Mouse (Mus musculus) midbrain, embryonic 10.5 days (tissue): Measurements from ENCODE around the gene Pcp4. TPM values are rescaled to one million over a fixed set of nuclear protein-coding genes. Genes with fewer than 3 reads are reported as not detected.

ENCODE experiments used
- DNase-seq: peaks from one replicate; pipeline ENCODE4 v3.0.0-alpha.2; 2017; ENCODE audit warnings: low spot score
- H3K27ac ChIP-seq: fragments of 300-500 bp; sonication (generic); replicated peaks from 2 replicates; pipeline ENCODE4 v1.5.1; 2016; ENCODE audit warnings: mild to moderate bottlenecking
- H3K27me3 ChIP-seq: fragments of 300-500 bp; sonication (generic); 2 replicates; pipeline ENCODE4 v1.6.1; 2016; ENCODE audit warnings: low read depth, mild to moderate bottlenecking; ENCODE audit not compliant: poor library complexity, severe bottlenecking
- H3K36me3 ChIP-seq: fragments of 300-500 bp; sonication (generic); 2 replicates; pipeline ENCODE4 v1.6.1; 2016; ENCODE audit warnings: mild to moderate bottlenecking, moderate library complexity
- H3K4me1 ChIP-seq: fragments of 300-500 bp; sonication (generic); 2 replicates; pipeline ENCODE4 v1.6.1; 2016
- H3K4me3 ChIP-seq: fragments of 300-500 bp; sonication (generic); 2 replicates; pipeline ENCODE4 v1.5.1; 2016; ENCODE audit warnings: mild to moderate bottlenecking, moderate library complexity
- H3K9me3 ChIP-seq: fragments of 300-500 bp; sonication (generic); replicated peaks from 2 replicates; pipeline ENCODE4 v1.6.1; 2016; ENCODE audit warnings: mild to moderate bottlenecking
- WGBS: fragments of 180-500 bp; shearing (Covaris S2); methylation state at CpG from one replicate; pipeline ENCODE4 v1.1.7; 2016; 5-methylcytosine and 5-hydroxymethylcytosine counted together
- polyA plus RNA-seq: library from polyadenylated mRNA; unstranded; fragments of >200 nt; fragmentation: Nextera tagmentation; extraction: Ambion mirVana; gene quantifications from 2 replicates; pipeline ENCODE4 v1.2.1, GENCODE M21; 2016

Pcp4 gene
- polyA plus RNA-seq, 1 experiment from 2014 or later: 0.99 TPM

- no peak overlapping the region for H3K27ac ChIP-seq
- H3K4me3 ChIP-seq: no peak overlapping the region
- H3K27me3 ChIP-seq: no peaks in the 10 kb centered on the region
- WGBS: 90% methylated on average over 5 of the region's 5 CpGs
- no peaks in the 10 kb centered on the region for H3K9me3 ChIP-seq
- no peaks in the 10 kb centered on the region for H3K36me3 ChIP-seq
- no peaks in the 10 kb centered on the region for H3K4me1 ChIP-seq
- DNase-seq: no peak
These were observed 9.8 kb upstream of the Pcp4 start for GRCm38 (mm10) chr16:96457612-96458011.

GRCm38 (mm10) chr16:96459356-96459755, 8.1 kb upstream of the Pcp4 start:
- H3K27me3 ChIP-seq: no peaks in the 10 kb centered on the region
- DNase-seq: no peak
- H3K27ac ChIP-seq: no peak overlapping the region
- H3K4me3 ChIP-seq: no peak overlapping the region
- 87% methylated on average over 2 of the region's 2 CpGs for WGBS
- H3K4me1 ChIP-seq: no peaks in the 10 kb centered on the region
- H3K9me3 ChIP-seq: no peaks in the 10 kb centered on the region
- no peaks in the 10 kb centered on the region for H3K36me3 ChIP-seq

GRCm38 (mm10) chr16:96460788-96461187, 6.6 kb upstream of the Pcp4 start:
- H3K27me3 ChIP-seq: no peaks in the 10 kb centered on the region
- H3K4me3 ChIP-seq: no peak overlapping the region
- DNase-seq: no peak
- H3K27ac ChIP-seq: no peak overlapping the region
- H3K36me3 ChIP-seq: no peaks in the 10 kb centered on the region
- WGBS: 71% methylated on average over 3 of the region's 3 CpGs
- H3K4me1 ChIP-seq: no peaks in the 10 kb centered on the region
- no peaks in the 10 kb centered on the region for H3K9me3 ChIP-seq

DNA sequence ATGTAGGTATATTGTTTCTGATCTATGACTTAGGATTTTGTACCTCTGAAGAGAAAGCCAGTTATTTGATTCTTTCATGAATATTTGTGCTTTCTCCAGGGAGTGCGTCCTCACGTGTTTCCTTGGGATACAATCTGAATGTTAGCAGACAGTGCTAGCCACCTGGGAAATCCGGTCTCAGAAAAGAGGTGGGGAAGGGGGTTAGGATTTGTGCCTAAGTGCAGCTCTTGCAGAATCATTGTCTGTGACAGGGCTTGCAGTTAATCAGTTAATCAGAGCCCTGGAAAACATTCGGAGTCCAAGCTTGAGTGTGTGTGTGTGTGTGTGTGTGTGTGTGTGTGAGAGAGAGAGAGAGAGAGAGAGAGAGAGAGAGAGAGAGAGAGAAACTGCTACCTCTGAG, 605 bp downstream of the Pcp4 start:
- Histone ChIP-seq H3K4me3 (no peak overlapping the region), H3K27me3 (no peaks in the 10 kb centered on the region; the same call in 1 of the 2 replicates), H3K36me3 (no peaks in the 10 kb centered on the region), H3K9me3 (no peaks in the 10 kb centered on the region), H3K4me1 (peaks cover 13% of the 10 kb centered on the region), H3K27ac (no peak overlapping the region)
- 65% methylated on average over 4 of the region's 4 CpGs for WGBS
- DNase-seq: no peak

DNA sequence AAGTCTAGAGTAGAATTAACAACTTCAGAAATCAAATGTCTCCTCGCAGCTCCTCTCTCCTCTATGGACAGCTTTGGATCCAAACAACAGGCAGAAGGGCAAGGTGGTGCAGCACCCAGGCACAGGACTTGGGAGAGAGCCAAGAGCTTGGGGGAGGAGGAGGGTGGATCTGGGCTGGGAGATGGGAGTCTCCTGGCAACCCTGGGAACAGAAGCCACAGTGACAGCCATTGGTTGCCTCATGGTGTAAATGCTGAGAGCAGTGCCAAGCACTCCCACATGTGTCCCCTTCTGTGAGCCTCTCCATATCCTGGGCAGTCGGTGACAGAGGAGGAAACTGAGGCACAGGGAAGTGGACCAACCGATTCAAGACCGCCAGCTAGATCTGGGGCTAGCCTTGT, 1.3 kb downstream of the Pcp4 start:
- H3K4me1 ChIP-seq: peaks cover 13% of the 10 kb centered on the region
- no peaks in the 10 kb centered on the region for H3K36me3 ChIP-seq
- DNase-seq: no peak
- H3K9me3 ChIP-seq: no peaks in the 10 kb centered on the region
- H3K27me3 ChIP-seq: no peaks in the 10 kb centered on the region; the same call in 1 of the 2 replicates
- H3K27ac ChIP-seq: no peak overlapping the region
- WGBS: 84% methylated on average over 4 of the region's 4 CpGs
- H3K4me3 ChIP-seq: no peak overlapping the region

DNA sequence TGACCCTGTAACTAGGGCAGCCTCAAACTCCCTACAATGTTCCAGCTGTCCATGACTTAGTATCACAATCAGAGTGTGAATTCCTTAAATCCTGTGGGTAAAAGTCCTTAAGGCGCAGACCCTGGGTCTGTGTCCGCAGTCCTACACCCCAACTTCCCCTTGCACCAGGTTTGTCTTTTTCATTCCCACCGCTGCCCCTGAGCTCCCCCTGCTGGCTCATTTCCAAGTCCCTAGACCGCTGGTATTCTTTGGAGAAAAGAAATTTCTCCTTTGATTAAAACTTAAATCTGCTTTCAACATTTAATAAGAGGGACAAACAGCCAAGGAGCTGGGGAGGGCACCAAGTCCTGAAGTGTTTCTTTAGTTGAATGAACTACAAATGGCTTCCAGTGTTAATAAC, 2.2 kb downstream of the Pcp4 start:
- H3K4me3 ChIP-seq: no peak overlapping the region
- H3K36me3 ChIP-seq: no peaks in the 10 kb centered on the region
- peaks cover 13% of the 10 kb centered on the region for H3K4me1 ChIP-seq
- no peaks in the 10 kb centered on the region; the same call in 1 of the 2 replicates for H3K27me3 ChIP-seq
- DNase-seq: no peak
- no peaks in the 10 kb centered on the region for H3K9me3 ChIP-seq
- no peak overlapping the region for H3K27ac ChIP-seq
- WGBS: 55% methylated on average over 4 of the region's 4 CpGs

DNA sequence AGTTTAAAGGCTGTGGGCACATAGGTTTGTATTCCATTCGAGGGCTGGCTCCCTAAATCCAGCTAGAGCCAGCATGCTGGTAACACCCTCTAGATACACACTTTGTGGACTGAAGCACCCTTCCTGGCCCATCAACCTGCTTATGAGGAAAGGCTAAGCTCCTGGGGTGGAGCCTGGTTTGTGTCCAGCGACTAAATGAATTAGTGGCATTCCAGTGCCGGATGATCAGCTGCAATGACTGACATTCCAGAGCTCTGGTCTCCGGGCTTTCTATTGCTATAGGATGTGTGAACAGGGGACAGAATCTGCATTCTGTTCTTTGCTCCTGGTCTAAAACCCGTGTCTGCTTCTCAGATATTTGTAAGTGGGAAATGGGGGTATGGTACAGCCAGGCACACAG, 5.0 kb downstream of the Pcp4 start:
- Histone ChIP-seq H3K27me3 (no peaks in the 10 kb centered on the region; the same call in 1 of the 2 replicates), H3K27ac (peak overlapping the region; percentile 46; the same call in 1 of the 2 replicates), H3K9me3 (no peaks in the 10 kb centered on the region), H3K36me3 (no peaks in the 10 kb centered on the region), H3K4me1 (peaks cover 12% of the 10 kb centered on the region), H3K4me3 (no peak overlapping the region)
- WGBS: 34% methylated on average over 5 of the region's 5 CpGs
- peak; percentile 13 for DNase-seq

DNA sequence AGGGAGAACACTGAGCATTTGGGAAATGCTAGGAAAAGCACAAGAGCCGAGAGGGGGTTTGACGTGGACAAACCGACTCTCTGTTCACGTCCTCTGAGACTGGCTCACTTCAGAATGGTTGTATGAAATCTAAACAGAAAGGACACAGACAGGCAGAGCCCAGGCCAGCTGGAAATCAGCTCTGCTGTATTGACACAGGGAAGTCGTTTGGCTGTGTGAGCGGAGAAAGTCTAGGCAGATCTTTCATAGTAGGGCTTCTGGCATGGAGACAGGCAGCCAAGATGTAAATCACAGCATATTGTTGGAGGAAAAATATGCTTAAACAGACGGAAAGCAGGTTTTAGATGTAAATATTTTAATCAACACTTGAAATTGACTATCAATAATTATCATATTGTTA, 5.4 kb downstream of the Pcp4 start:
- no peak for DNase-seq
- no peaks in the 10 kb centered on the region for H3K9me3 ChIP-seq
- H3K27me3 ChIP-seq: no peaks in the 10 kb centered on the region; the same call in 1 of the 2 replicates
- peaks cover 7% of the 10 kb centered on the region for H3K4me1 ChIP-seq
- peak overlapping the region; percentile 46; the same call in 1 of the 2 replicates for H3K27ac ChIP-seq
- H3K36me3 ChIP-seq: no peaks in the 10 kb centered on the region
- 69% methylated on average over 7 of the region's 7 CpGs for WGBS
- no peak overlapping the region for H3K4me3 ChIP-seq

DNA sequence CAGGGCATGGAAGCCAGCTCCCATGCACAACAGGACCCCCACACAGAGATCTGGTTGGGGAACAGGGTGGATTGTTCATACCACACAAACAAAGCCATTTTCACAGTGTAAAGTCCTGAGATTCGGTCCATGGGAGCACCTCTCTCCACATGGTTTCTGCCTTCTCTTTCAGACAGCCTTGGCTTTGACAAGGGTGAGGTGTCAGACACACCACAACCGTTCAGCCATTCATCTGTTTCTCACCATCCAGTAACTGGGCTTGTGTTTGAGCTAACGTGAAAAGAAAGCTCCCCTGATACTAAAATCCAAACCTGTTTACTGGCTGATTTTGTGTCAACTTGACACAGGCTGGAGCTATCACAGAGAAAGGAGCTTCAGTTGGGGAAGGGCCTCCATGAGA, 6.8 kb downstream of the Pcp4 start:
- peaks cover 7% of the 10 kb centered on the region for H3K4me1 ChIP-seq
- H3K4me3 ChIP-seq: no peak overlapping the region
- no peaks in the 10 kb centered on the region for H3K27me3 ChIP-seq
- no peaks in the 10 kb centered on the region for H3K36me3 ChIP-seq
- no peaks in the 10 kb centered on the region for H3K9me3 ChIP-seq
- no peak for DNase-seq
- no peak overlapping the region for H3K27ac ChIP-seq
- WGBS: 79% methylated on average over 3 of the region's 3 CpGs

GRCm38 (mm10) chr16:96481791-96482190, 14.4 kb downstream of the Pcp4 start:
- no peaks in the 10 kb centered on the region for H3K27me3 ChIP-seq
- DNase-seq: no peak
- WGBS: 95% methylated on average over 4 of the region's 4 CpGs
- H3K9me3 ChIP-seq: no peaks in the 10 kb centered on the region
- no peaks in the 10 kb centered on the region for H3K36me3 ChIP-seq
- no peak overlapping the region for H3K27ac ChIP-seq
- no peak overlapping the region for H3K4me3 ChIP-seq
- peaks cover 5% of the 10 kb centered on the region; the same call in 1 of the 2 replicates for H3K4me1 ChIP-seq

GRCm38 (mm10) chr16:96487007-96487684, 19.7 kb downstream of the Pcp4 start:
- Histone ChIP-seq H3K9me3 (no peaks in the 10 kb centered on the region), H3K4me1 (peaks cover 10% of the 10 kb centered on the region; the same call in 1 of the 2 replicates), H3K4me3 (no peak overlapping the region), H3K36me3 (no peaks in the 10 kb centered on the region), H3K27ac (no peak overlapping the region), H3K27me3 (no peaks in the 10 kb centered on the region)
- no peak for DNase-seq
- 84% methylated on average over 11 of the region's 11 CpGs for WGBS

DNA sequence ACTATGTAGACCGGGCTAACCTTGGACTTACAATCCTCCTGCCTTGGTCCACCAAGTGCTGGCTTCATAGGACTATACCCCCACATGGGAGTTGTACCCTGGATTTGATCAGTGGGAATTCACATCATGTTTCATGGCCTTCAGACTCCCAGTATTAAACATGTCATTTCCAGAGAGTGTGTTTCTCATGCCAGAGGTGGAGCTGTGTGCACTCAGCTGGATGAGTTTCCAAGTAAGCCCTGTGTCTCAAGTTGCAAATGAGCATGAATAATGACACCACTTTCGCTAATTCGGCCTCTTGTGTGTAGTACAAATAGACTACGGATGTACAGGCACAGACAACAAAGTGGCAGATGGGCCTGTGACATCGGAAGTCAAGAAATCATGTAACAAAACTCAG, 20.6 kb downstream of the Pcp4 start:
- 86% methylated on average over 5 of the region's 5 CpGs for WGBS
- H3K4me3 ChIP-seq: no peak overlapping the region

GRCm38 (mm10) chr16:96491530-96491929, 24.1 kb downstream of the Pcp4 start:
- H3K27me3 ChIP-seq: no peaks in the 10 kb centered on the region
- no peaks in the 10 kb centered on the region for H3K9me3 ChIP-seq
- H3K4me1 ChIP-seq: 0 out of 2 replicates have a peak, but pooled peaks cover 5% of the 10 kb centered on the region
- no peak overlapping the region for H3K27ac ChIP-seq
- WGBS: 85% methylated on average over 3 of the region's 3 CpGs
- H3K4me3 ChIP-seq: no peak overlapping the region
- H3K36me3 ChIP-seq: no peaks in the 10 kb centered on the region
- no peak for DNase-seq

More for the DNA sequence above, 20.6 kb downstream of the Pcp4 start:
- Histone ChIP-seq H3K27me3 (no peaks in the 10 kb centered on the region), H3K4me1 (peaks cover 10% of the 10 kb centered on the region; the same call in 1 of the 2 replicates), H3K9me3 (no peaks in the 10 kb centered on the region), H3K27ac (no peak overlapping the region), H3K36me3 (no peaks in the 10 kb centered on the region)
- DNase-seq: no peak
